Mouse (Mus musculus) intestine, embryonic 14.5 days (tissue): ENCODE data around the gene Stoml1. TPM values are rescaled to one million over a fixed set of nuclear protein-coding genes. Genes with fewer than 3 reads are reported as not detected.

ENCODE experiments used
- ATAC-seq: fragments of 200-750 bp; cut with Nextera tagmentation; replicated peaks from 2 replicates; pipeline ENCODE4 v1.8.0; 2017; ENCODE audit warnings: low read depth, moderate number of reproducible peaks, moderate TSS enrichment, moderate library complexity; ENCODE audit not compliant: low FRiP score, low TSS enrichment
- DNase-seq: peaks from one replicate; pipeline ENCODE4 v3.0.0-alpha.2; 2018; ENCODE audit warnings: low spot score
- H3K27ac ChIP-seq: fragments of 300-500 bp; sonication (generic); 2 replicates; pipeline ENCODE4 v1.5.1; 2014; ENCODE audit warnings: low read depth, mild to moderate bottlenecking, control low read depth
- H3K27me3 ChIP-seq: fragments of 300-500 bp; sonication (generic); replicated peaks from 2 replicates; pipeline ENCODE4 v1.6.1; 2014; ENCODE audit warnings: low read length, control low read depth; ENCODE audit not compliant: control insufficient read depth, insufficient read depth
- H3K36me3 ChIP-seq: fragments of 300-500 bp; sonication (generic); 2 replicates; pipeline ENCODE4 v1.6.1; 2014; ENCODE audit warnings: low read length, control low read depth; ENCODE audit not compliant: control insufficient read depth, insufficient read depth
- H3K4me1 ChIP-seq: fragments of 300-500 bp; sonication (generic); replicated peaks from 2 replicates; pipeline ENCODE4 v1.6.1; 2014; ENCODE audit warnings: low read length, control low read depth, mixed read lengths; ENCODE audit not compliant: control insufficient read depth, insufficient read depth
- H3K4me2 ChIP-seq: fragments of 300-500 bp; sonication (generic); 2 replicates; pipeline ENCODE4 v1.6.1; 2014; ENCODE audit warnings: low read length
- H3K4me3 ChIP-seq: fragments of 300-500 bp; sonication (generic); 2 replicates; pipeline ENCODE4 v1.5.1; 2014; ENCODE audit warnings: low read depth, low read length, control low read depth, mixed read lengths
- H3K9ac ChIP-seq: fragments of 300-500 bp; sonication (generic); 2 replicates; pipeline ENCODE4 v1.6.1; 2014; ENCODE audit warnings: mild to moderate bottlenecking, low read length
- H3K9me3 ChIP-seq: fragments of 300-500 bp; sonication (generic); 2 replicates; pipeline ENCODE4 v1.6.1; 2016; ENCODE audit warnings: low read length, control low read depth; ENCODE audit not compliant: control insufficient read depth
- WGBS: fragments of 180-500 bp; shearing (Covaris S2); extraction: QIAGEN DNeasy Blood & Tissue Kit; methylation state at CpG from one replicate; pipeline ENCODE4 v1.1.7; 2014; 5-methylcytosine and 5-hydroxymethylcytosine counted together
- polyA plus RNA-seq: library from polyadenylated mRNA; unstranded; fragments of >200 nt; fragmentation: Nextera tagmentation; extraction: Ambion mirVana; gene quantifications from 2 replicates; pipeline ENCODE4 v1.2.1, GENCODE M21; 2014

Stoml1 gene
- polyA plus RNA-seq: 21.3 and 22.9 TPM in 2 replicates

DNA sequence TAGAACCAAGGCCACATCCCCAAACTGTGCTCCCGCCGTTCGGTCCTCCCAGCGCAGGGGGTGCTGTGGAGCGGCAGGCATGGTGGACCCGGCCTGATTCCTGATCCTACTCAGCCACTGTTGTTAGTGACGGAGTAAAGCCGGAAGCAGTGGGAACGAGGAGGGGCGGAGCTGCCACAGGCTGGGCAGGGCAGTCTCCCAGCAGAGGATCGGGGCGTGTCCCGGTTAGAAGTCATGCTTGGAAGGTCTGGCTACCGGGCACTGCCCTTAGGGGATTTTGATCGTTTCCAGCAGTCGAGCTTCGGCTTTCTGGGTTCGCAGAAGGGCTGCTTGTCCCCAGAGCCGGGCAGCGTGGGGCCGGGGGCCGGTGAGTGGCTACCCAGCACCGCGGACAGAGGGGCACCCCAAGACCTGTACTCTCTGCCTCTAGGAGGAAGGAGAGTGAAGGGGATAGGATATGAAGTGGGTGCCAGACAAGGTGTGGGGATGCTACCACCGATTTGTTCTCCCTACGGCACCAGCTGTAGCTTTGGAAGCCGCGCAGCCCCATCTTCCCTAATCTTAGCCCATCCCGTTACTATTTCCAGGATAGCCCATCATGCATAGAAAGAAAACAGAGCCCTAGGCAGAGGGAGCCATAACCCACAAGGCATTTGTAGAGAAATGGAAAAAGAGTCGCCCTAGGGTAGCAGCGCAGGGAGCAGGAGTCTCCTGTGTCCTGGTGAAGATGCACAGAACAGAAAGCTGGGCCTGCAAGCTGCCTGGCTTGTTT is at the start of gene Stoml1:
Gene Stoml1 (plus strand): TSS at position 132 of the 772 bp plus-strand sequence.
- Histone ChIP-seq H3K9ac (peak within 1 kb of the TSS; percentile 73), H3K36me3 (peaks cover 17% of the 10 kb centered on the region; the same call in 1 of the 2 replicates), H3K4me3 (peak within 1 kb of the TSS; percentile 80), H3K4me1 (peaks cover 13% of the 10 kb centered on the region), H3K27me3 (no peaks in the 10 kb centered on the region), H3K4me2 (peak within 1 kb of the TSS; percentile 58), H3K9me3 (no peaks in the 10 kb centered on the region), H3K27ac (peak within 1 kb of the TSS; percentile 54; the same call in 1 of the 2 replicates)
- ATAC-seq (peak; percentile 93), DNase-seq (peak; percentile 99)
- WGBS: under 1% methylated on average over 29 of the region's 31 CpGs

DNA sequence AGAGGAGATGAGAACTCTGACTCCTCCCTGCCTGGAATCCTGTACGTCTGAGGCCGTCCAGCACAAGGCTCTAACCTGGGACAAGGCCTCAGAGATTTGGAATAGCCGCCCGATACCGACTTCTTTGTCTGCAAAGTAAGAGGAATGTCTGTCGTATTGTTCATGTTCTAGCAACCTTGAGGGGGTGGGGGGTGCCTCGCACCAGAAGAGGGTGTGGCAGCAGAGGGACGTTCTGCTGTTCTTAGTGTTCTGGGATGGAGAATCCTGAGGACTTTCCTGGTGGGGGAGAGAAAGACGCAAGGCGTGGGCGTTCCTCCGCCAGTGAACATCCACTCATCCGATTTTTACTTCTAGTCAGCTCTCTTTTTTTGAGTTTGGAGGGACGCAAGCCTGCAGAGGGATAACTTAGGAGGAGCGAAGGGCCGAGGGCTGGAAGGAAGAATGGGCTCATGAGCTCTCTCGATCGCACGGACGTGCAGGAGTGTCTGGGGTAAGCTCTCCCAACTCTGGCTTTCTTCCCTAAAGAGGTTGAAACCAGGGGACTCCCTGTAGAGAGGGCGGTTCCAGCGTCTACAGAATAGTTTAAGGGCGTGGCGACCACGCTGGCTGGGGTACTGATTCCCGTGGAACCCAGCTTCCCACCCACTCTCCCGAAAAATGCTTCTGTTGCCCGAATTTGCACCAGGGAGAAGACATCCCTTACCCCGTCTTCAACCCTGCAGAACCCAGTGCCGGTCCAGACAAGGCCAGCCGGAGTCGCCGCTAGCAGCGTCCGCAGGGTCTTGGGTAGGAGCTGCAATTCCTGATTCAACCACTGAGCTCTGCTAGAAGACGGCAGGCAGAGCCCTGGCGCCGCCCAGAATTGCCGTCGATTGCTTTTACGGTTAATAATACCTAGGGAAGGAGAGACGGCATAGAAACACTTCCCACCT is 49.2 kb upstream of the Stoml1 start, which contains the start of the genes Islr and Islr2:
Gene Islr (minus strand): TSS at position 791 of the 932 bp plus-strand sequence.
Gene Islr2 (minus strand): TSS at position 804 of the 932 bp plus-strand sequence.
- Histone ChIP-seq H3K4me3 (peak within 1 kb of the TSS; percentile 31), H3K9ac (peak within 1 kb of the TSS; percentile 34; the same call in 1 of the 2 replicates), H3K36me3 (no peaks in the 10 kb centered on the region), H3K27ac (no peak within 1 kb of the TSS), H3K27me3 (peaks cover 56% of the 10 kb centered on the region), H3K4me2 (peak within 1 kb of the TSS; percentile 55), H3K4me1 (peaks cover 2% of the 10 kb centered on the region; the same call in 1 of the 2 replicates), H3K9me3 (no peaks in the 10 kb centered on the region)
- ATAC-seq (peak; percentile 81), DNase-seq (peak; percentile 86)
- 3% methylated on average over 42 of the region's 42 CpGs for WGBS

DNA sequence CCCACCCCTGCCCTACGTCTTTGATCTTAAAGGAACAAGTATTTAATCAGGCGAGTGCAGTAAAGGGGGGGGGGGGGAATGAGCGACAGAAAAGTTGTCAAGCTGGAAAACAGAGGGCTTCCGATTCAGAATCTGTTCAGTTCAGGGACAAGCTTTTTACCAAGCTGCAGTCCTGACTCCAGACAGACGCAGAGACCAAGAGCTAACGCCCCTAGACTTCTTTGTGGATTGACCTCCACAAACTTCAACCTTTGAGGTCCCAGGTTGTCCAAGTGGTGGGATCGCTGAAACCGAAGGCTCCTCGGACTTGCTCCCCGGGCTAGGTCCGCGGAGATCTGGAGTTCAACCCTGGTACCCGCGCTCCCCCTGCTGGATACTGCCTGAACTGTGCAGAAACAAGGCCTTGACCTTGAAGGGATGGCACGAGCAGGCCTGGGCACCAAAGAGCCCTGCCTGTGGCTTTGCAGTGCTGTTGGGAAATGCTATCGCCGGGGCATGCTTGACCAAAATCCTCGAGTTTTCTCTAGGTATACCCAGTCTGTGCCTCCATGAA is 48.4 kb upstream of the Stoml1 start:
- H3K4me2 ChIP-seq: peak overlapping the region; percentile 55
- H3K36me3 ChIP-seq: no peaks in the 10 kb centered on the region
- DNase-seq: peak; percentile 99
- peak; percentile 81 for ATAC-seq
- no peaks in the 10 kb centered on the region for H3K9me3 ChIP-seq
- no peak overlapping the region for H3K27ac ChIP-seq
- H3K4me1 ChIP-seq: peaks cover 2% of the 10 kb centered on the region; the same call in 1 of the 2 replicates
- 5% methylated on average over 18 of the region's 18 CpGs for WGBS
- H3K9ac ChIP-seq: peak overlapping the region; percentile 34; the same call in 1 of the 2 replicates
- peaks cover 48% of the 10 kb centered on the region for H3K27me3 ChIP-seq
- peak overlapping the region; percentile 31 for H3K4me3 ChIP-seq

DNA sequence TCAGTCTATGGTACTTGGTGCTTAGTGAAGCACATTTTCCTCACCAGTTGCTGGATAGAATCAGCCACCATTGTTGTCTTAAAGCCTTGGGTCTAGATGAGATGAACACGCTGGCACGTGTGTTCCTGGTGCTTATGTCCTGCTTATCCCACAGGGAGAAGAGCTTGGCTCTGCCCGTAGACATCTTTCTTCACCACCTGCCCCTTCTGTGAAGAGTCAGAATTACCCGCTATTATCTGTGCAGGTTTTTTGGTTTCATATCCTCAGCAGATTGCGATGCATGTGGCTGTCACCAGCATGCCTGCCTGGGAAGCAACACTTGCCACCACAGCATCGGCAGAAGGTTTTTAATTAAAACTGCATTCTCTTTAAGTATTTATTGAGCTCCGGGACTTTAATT is 47.0 kb upstream of the Stoml1 start:
- Histone ChIP-seq H3K4me1 (peaks cover 2% of the 10 kb centered on the region; the same call in 1 of the 2 replicates), H3K4me2 (no peak overlapping the region), H3K9me3 (no peaks in the 10 kb centered on the region), H3K9ac (no peak overlapping the region), H3K27ac (no peak overlapping the region), H3K4me3 (no peak overlapping the region), H3K27me3 (peaks cover 33% of the 10 kb centered on the region), H3K36me3 (no peaks in the 10 kb centered on the region)
- ATAC-seq (no peak), DNase-seq (no peak)
- 88% methylated on average over 7 of the region's 7 CpGs for WGBS

DNA sequence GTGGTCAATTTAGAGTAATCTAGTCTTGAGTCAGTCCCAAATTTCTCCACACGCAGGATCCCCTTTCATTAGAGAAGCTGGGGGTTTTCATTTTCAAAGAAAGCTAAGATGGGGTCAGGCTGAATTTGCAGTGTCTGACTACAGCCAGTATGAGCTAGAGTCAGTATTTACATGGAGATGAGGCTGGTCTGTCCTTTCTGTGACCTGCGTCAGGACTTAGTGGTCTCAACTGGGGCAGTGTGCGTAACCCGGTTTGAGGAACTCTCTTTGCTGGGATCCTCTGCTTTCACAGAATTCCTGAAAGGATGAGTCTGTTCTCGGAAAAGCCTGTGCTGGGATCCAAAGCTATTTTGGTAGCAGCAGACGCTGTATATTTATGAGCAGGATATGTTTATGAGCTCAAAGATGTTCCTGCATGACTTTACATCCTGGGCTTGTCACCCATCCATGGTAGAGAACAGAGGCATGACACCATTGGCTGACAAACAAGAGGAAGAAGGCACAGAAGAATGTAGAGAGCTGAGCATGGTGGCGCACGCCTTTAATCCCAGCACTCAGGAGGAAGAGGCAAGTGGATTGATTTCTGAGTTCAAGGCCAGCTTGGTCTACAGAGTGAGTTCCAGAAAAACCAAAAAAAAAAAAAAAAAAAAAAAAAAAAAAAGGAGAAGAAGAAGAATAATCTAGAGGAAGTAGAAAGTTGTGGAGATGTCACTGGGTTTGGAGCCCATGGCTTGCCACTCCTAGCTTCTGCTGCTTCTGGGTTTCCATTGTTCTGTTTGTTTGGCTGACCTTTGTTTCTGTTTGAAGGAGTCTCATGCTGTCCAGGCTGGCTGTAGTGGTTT is 43.3 kb upstream of the Stoml1 start:
- no peaks in the 10 kb centered on the region for H3K36me3 ChIP-seq
- H3K27ac ChIP-seq: no peak overlapping the region
- 0 out of 2 replicates have a peak, but pooled peaks cover 3% of the 10 kb centered on the region for H3K27me3 ChIP-seq
- DNase-seq: no peak
- H3K9ac ChIP-seq: no peak overlapping the region
- peaks cover 15% of the 10 kb centered on the region for H3K4me1 ChIP-seq
- no peak overlapping the region for H3K4me3 ChIP-seq
- ATAC-seq: no peak
- no peak overlapping the region for H3K4me2 ChIP-seq
- no peaks in the 10 kb centered on the region for H3K9me3 ChIP-seq
- 65% methylated on average over 8 of the region's 8 CpGs for WGBS

DNA sequence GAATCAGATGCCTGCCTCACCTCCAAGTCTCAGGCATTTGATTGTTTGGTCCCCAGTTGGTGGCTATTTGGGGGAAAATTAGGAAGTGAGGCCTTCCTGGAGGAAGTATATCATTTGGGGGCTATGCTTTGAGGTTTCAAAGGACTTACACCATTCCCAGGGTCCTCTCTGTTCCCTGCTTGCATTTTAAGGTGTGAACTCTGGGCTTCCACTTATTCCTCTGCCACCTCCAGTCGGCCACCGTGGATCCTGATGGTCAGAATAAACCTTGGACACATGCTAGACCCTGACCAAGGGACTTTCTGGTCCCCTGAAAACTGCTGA is 42.7 kb upstream of the Stoml1 start:
- WGBS: 72% methylated on average over 2 of the region's 2 CpGs

DNA sequence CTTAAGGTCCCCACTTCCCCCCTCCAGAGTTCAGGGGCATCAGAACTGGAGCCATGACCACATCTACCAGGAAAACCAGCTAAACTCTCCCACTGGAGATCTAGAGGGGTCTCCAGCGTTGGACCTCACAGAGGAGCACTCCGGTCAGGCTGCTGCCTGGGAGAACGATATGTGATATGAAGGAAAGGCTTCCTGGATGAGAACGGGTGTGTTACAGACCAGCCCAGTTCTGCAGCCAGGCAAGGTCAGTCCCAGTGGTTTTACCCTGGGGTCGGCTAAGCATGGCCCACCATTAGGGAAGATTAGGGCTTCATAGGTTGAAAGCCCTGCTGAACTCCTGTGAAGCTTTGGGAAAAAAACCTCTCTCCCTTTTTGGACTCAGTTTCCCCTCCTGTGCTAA is 39.6 kb upstream of the Stoml1 start:
- DNase-seq: no peak
- ATAC-seq: no peak
- no peak overlapping the region for H3K9ac ChIP-seq
- H3K4me2 ChIP-seq: no peak overlapping the region
- no peaks in the 10 kb centered on the region for H3K36me3 ChIP-seq
- no peak overlapping the region for H3K4me3 ChIP-seq
- H3K27me3 ChIP-seq: no peaks in the 10 kb centered on the region
- peaks cover 19% of the 10 kb centered on the region for H3K4me1 ChIP-seq
- no peaks in the 10 kb centered on the region for H3K9me3 ChIP-seq
- H3K27ac ChIP-seq: no peak overlapping the region
- WGBS: 59% methylated on average over 5 of the region's 5 CpGs

More for the DNA sequence above, 42.7 kb upstream of the Stoml1 start:
- Histone ChIP-seq H3K9ac (no peak overlapping the region), H3K9me3 (no peaks in the 10 kb centered on the region), H3K27ac (no peak overlapping the region), H3K4me3 (no peak overlapping the region), H3K4me2 (no peak overlapping the region), H3K36me3 (no peaks in the 10 kb centered on the region), H3K4me1 (peaks cover 19% of the 10 kb centered on the region), H3K27me3 (0 out of 2 replicates have a peak, but pooled peaks cover 3% of the 10 kb centered on the region)
- ATAC-seq: no peak
- no peak for DNase-seq
